Mouse (Mus musculus): ENCODE data around the gene Ssu2.

GRCm38 (mm10) chr6:112388385-112388784, 562 bp upstream of the Ssu2 start:
- no peak for TF ChIP-seq CTCF (IDR thresholded peaks at IDR 0.05; ENCODE audit: low read depth, low read length)
- TF ChIP-seq POLR2A (IDR thresholded peaks at IDR 0.05; ENCODE audit: extremely low read depth, insufficient read depth, low read length) = no peak
